Mouse (Mus musculus) heart, adult 8-10 months (tissue): Measurements from ENCODE around the gene Fbxw15. TPM values are rescaled to one million over a fixed set of nuclear protein-coding genes. Genes with fewer than 3 reads are reported as not detected.
"Not testable (repeated sequence)": the region's sequence is repeated elsewhere in the genome, so short reads cannot be mapped to it uniquely, and the experiment has no call there.

Source experiments
- DNase-seq: peaks from one replicate; pipeline ENCODE4 v3.0.0; 2022; ENCODE audit warnings: low spot score
- total RNA-seq, 4 experiments: library from RNA; stranded (reverse); gene quantifications; 2 replicates each; pipeline ENCODE4 v1.2.4; 2022

Gene Fbxw15
- total RNA-seq = not detected

DNA sequence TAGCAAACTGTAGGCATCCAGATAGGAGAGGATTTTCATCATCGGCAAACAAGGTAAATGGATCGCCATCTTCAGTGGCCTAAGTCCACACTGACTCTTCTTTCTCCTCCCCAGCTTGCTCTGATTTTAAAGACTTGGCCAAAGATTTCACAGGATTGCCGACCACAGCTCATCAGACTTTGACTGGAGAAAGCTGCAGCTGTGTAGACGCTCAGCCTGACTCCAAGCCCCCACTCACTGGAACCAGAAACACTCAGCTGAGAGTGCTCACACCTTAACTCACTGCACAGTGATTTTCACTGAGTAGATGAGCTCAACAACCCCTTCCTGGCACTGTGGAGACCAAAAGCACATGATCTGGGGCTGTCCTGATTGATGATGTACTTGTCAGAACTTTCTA, at the start of gene Fbxw15:
Fbxw15 (minus strand) TSS at position 101 of the 400 bp plus-strand sequence.
- DNase-seq = not testable (repeated sequence)

- DNase-seq = not testable (repeated sequence)
These were observed 38.8 kb upstream of the Fbxw15 start for GRCm38 (mm10) chr9:109606837-109607236.

GRCm38 (mm10) chr9:109602128-109602527, 34.1 kb upstream of the Fbxw15 start:
- DNase-seq = not testable (repeated sequence)

DNA sequence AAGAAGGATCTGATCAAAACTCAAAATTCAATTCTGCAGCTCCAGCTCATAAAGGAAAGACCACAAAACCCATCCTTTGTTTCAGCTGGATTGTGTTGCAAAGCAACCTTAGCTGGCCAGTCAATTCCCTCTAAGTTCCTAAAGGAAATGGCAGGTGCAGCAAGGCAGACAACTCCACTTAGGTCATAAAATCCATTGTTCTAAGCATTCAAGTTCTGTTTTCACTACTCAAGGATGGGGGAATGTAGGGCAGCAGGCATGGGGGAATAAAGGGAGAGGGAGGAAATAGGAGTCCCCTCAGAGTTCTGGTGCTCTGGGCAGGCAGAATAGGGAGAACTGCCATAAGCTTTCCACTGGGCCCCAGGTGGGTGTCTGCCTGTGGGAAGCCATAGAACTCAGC, 29.2 kb upstream of the Fbxw15 start:
- DNase-seq = no peak

GRCm38 (mm10) chr9:109594866-109595265, 26.8 kb upstream of the Fbxw15 start:
- no peak for DNase-seq

GRCm38 (mm10) chr9:109565546-109565945, 2.5 kb downstream of the Fbxw15 start:
- no peak for DNase-seq

DNA sequence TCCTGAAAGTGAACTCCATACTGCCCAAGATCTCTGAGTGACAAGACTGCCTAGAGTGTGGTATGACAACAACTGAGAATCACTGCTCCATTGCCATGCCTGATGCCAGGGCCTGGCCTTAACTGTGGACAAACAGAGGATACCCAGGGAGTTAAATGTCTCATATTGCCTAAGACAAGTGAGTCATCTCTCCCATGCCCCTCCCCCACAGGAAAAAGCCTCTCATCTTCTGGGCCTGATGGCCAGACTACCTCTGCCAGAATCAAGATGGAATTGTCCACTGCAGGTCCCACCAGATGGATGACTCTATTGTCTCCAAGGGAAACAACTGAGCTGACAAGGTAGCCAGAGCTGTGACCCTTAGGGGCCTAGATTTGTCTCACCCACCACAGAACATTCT, 6.0 kb downstream of the Fbxw15 start:
- DNase-seq = not testable (repeated sequence)

DNA sequence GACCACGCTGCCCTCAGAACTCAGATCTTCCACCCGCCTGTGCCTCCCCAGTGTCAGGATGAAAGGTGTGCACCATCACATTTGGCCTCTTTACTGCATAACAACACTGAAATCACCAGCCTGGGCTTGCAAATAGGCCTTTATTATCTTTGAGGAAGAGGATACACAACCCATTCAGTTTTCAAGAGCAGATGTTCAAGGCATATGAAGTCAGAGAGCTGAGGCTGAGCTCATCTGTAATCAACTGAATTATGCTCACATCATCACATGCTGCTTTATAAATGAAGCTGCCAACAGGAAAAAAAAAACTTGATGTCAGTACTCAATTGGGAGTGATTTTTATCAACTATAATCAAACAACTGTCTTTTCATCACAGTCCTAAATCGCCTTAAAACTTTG, 15.6 kb downstream of the Fbxw15 start:
- DNase-seq = no peak

DNA sequence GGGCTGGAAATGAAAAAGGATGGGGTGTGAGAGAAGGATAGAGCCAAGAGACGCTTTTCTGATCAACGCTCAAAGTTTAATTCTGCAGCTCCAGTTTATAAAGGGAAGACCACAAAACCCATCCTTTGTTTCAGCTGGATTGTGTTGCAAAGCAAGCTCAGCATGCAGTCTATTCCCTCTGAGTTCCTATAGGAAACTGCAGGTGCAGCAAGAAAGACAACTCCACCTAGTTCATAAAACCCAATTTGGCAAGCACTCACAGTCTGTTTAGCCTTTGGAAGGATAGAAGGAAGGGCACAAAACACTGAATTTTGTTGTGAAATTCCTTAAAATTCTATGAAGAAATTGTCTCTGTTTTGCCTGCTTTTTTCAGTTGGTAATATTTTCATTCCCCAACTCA, 18.4 kb downstream of the Fbxw15 start:
- DNase-seq = not testable (repeated sequence)

DNA sequence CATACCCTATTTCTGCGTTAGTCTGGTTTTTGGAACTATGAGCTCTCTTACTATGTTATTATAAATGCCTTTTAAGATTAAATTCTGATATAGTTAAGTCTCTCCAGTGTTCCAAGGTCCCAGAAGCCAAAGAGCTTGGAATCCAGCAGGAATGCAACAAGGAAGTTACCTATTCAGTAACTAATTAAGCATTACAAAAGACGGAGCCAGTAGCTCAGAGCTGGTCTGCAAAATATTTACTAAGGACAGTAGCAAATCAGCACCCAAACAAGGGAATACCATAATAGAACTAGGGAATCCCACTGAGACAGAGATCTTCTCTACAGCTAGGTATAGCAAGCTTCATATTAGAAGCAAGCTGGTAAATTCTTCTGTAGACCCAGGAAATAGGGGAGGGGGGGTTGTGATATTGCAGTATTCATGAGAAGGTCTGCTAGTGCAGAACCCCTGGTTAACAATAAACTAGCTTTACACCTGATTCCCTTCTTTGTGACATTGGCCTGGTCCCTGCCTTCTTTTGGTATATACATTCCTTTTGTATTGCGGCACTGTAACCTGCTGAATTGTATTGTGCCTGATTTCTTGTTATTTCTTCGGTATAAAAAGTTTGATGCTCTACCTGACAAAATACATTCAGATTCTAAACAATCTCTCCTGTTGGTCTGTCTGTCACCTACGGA, 44.5 kb downstream of the Fbxw15 start:
- no peak for DNase-seq

Other genes starting within 250 kb of the Fbxw15 start
- gene Fbxw28, start 228.6 kb downstream of the Fbxw15 start, total RNA-seq = not detected
- gene Fbxw22, start 164.0 kb downstream of the Fbxw15 start, total RNA-seq = not detected
- not detected for gene Fbxw16, start 119.1 kb downstream of the Fbxw15 start, total RNA-seq
- gene Fbxw19, start 72.4 kb downstream of the Fbxw15 start, total RNA-seq = not detected
- not detected for gene Fbxw24, start 57.8 kb upstream of the Fbxw15 start, total RNA-seq
- not detected for gene Fbxw25, start 96.4 kb upstream of the Fbxw15 start, total RNA-seq
- not detected for gene Fbxw18, start 134.4 kb upstream of the Fbxw15 start, total RNA-seq
- not detected for gene Fbxw26, start 177.8 kb upstream of the Fbxw15 start, total RNA-seq
- gene Fbxw27, start 222.4 kb upstream of the Fbxw15 start, total RNA-seq = not detected
- gene Spink8, start 244.0 kb upstream of the Fbxw15 start, total RNA-seq = not detected